Comparison of ENCODE assay signal across 17 mouse cellular contexts in genomic region chr11:116060596-116060995, GRCm38 (mm10). TPM values are rescaled to one million over a fixed set of nuclear protein-coding genes. Genes with fewer than 3 reads are reported as not detected.
A peak's percentile ranks its signal among the peaks of the same experiment; 100 is the strongest.
DNase-seq lines count a peak whose midpoint lies in the region; ATAC-seq lines count a peak whose summit lies in the region.
"Had no signal": no experiment of that assay in that cellular context is flagged by ENCODE, and none has a peak within 500 bp of the region (broad histone marks: within the 10 kb centered on the region; RNA-seq: fewer than 3 reads in every experiment).

No protein-coding gene starts in this region.

- no peaks in the 10 kb centered on the region for H3K27me3 ChIP-seq in lung, embryonic 15.5 days
- H3K27me3 ChIP-seq in midbrain, embryonic 15.5 days (replicated peaks) = no peaks in the 10 kb centered on the region
- H3K27me3 ChIP-seq: limb, embryonic 13.5 days; neural tube, embryonic 13.5 days had no signal

- H3K4me3 ChIP-seq in lung, embryonic 15.5 days = no peak overlapping the region
- H3K4me3 ChIP-seq in midbrain, embryonic 15.5 days = no peak overlapping the region
- H3K4me3 ChIP-seq: erythroblast, embryonic 14.5 days; limb, embryonic 13.5 days; neural tube, embryonic 13.5 days had no signal

- no peak overlapping the region for H3K9ac ChIP-seq in lung, embryonic 15.5 days
- H3K9ac ChIP-seq in midbrain, embryonic 15.5 days = no peak overlapping the region
- H3K9ac ChIP-seq: limb, embryonic 13.5 days; neural tube, embryonic 13.5 days had no signal

- WGBS in lung, embryonic 15.5 days = 68% methylated on average over 9 of the region's 9 CpGs
- WGBS in midbrain, embryonic 15.5 days = 93% methylated on average over 9 of the region's 9 CpGs

- H3K4me1 ChIP-seq in lung, embryonic 15.5 days = no peaks in the 10 kb centered on the region
- no peaks in the 10 kb centered on the region for H3K4me1 ChIP-seq in midbrain, embryonic 15.5 days
- H3K4me1 ChIP-seq: limb, embryonic 13.5 days; neural tube, embryonic 13.5 days had no signal

- H3K27ac ChIP-seq in lung, embryonic 15.5 days = peak overlapping the region; percentile 55
- H3K27ac ChIP-seq in midbrain, embryonic 15.5 days = no peak overlapping the region
- H3K27ac ChIP-seq: limb, embryonic 13.5 days; neural tube, embryonic 13.5 days had no signal

- peaks cover 60% of the 10 kb centered on the region for H3K36me3 ChIP-seq in lung, embryonic 15.5 days
- H3K36me3 ChIP-seq in midbrain, embryonic 15.5 days (replicated peaks) = peaks cover 39% of the 10 kb centered on the region

- ATAC-seq in lung, embryonic 15.5 days (ENCODE audit: borderline replicate concordance, extremely low read depth, low FRiP score, low TSS enrichment) = 0 out of 2 replicates have a peak, but pooled peaks have one; percentile 24
- ATAC-seq in midbrain, embryonic 15.5 days (replicated peaks) = no peak

- no peaks in the 10 kb centered on the region for H3K9me3 ChIP-seq in lung, embryonic 15.5 days
- H3K9me3 ChIP-seq in midbrain, embryonic 15.5 days = no peaks in the 10 kb centered on the region
- H3K9me3 ChIP-seq: limb, embryonic 13.5 days; neural tube, embryonic 13.5 days had no signal

- peak; percentile 60 for DNase-seq in cerebellum, adult 11 months
- DNase-seq in cerebellum, postnatal 10 days = no peak
- peak; percentile 26 to 49 for DNase-seq in urinary bladder, adult 18-20 months (ENCODE audit: low spot score in 2 of 2)
- no peak for DNase-seq in urinary bladder, postnatal 4 days (ENCODE audit: low spot score in 2 of 2)
- peak; percentile 14 to 56 for DNase-seq in urinary bladder, postnatal 36 days (ENCODE audit: low spot score in 2 of 2)
- DNase-seq in adrenal gland, adult 2 months = no peak
- DNase-seq: adrenal gland, postnatal 25 days; heart, adult 18-20 months; heart, postnatal 4 days; kidney, adult 18-20 months; midbrain, embryonic 14.5 days; thymus, postnatal 36 days had no signal

- no peak overlapping the region for H3K4me2 ChIP-seq in lung, embryonic 15.5 days
- H3K4me2 ChIP-seq in midbrain, embryonic 15.5 days = no peak overlapping the region
- H3K4me2 ChIP-seq: limb, embryonic 13.5 days; neural tube, embryonic 13.5 days had no signal

RNA-seq across cellular contexts. Expression of gene Unc13d, which starts 17.2 kb away (rescaled TPM):
- 4.1 and 6.4 TPM in 2 replicates for polyA plus RNA-seq in lung, embryonic 15.5 days (2015; fragmentation: Nextera tagmentation; extraction: Ambion mirVana)
- 1 to 10 TPM in 1 of 2 experiments, under 1 TPM in 1; 0.83 to 1.0 TPM for total RNA-seq in adrenal gland, adult 2 months (2021)
- 2.3 and 3.4 TPM in 2 replicates for polyA plus RNA-seq in adrenal gland, adult 2 months (2012; rRNA removed)
- 0.70 and 1.5 TPM in 2 replicates for polyA plus RNA-seq in midbrain, embryonic 15.5 days (2015; fragmentation: Nextera tagmentation; extraction: Ambion mirVana)

RNA-seq across cellular contexts. Expression of gene Wbp2, which starts 26.2 kb away (rescaled TPM):
- polyA plus RNA-seq in lung, embryonic 15.5 days (2015; fragmentation: Nextera tagmentation; extraction: Ambion mirVana) = 58.0 and 67.9 TPM in 2 replicates
- 100 to 1,000 TPM; 165 to 185 TPM for total RNA-seq in adrenal gland, adult 2 months (2021)
- polyA plus RNA-seq in adrenal gland, adult 2 months (2012; rRNA removed) = 517 and 528 TPM in 2 replicates
- 165 and 173 TPM in 2 replicates for polyA plus RNA-seq in midbrain, embryonic 15.5 days (2015; fragmentation: Nextera tagmentation; extraction: Ambion mirVana)

RNA-seq across cellular contexts. Expression of gene Unk, which starts 30.5 kb away (rescaled TPM):
- 37.0 and 37.7 TPM in 2 replicates for polyA plus RNA-seq in lung, embryonic 15.5 days (2015; fragmentation: Nextera tagmentation; extraction: Ambion mirVana)
- total RNA-seq in adrenal gland, adult 2 months (2021) = 10 to 100 TPM; 20.2 to 21.2 TPM
- 46.0 and 58.5 TPM in 2 replicates for polyA plus RNA-seq in adrenal gland, adult 2 months (2012; rRNA removed)
- 39.7 and 40.7 TPM in 2 replicates for polyA plus RNA-seq in midbrain, embryonic 15.5 days (2015; fragmentation: Nextera tagmentation; extraction: Ambion mirVana)

RNA-seq across cellular contexts. Expression of gene H3f3b, which starts 32.8 kb away (rescaled TPM):
- polyA plus RNA-seq in lung, embryonic 15.5 days (2015; fragmentation: Nextera tagmentation; extraction: Ambion mirVana) = 1,879 and 1,955 TPM in 2 replicates
- total RNA-seq in adrenal gland, adult 2 months (2021) = 100 to 1,000 TPM; 270 to 363 TPM
- 76.2 and 92.7 TPM in 2 replicates for polyA plus RNA-seq in adrenal gland, adult 2 months (2012; rRNA removed)
- 2,073 and 2,119 TPM in 2 replicates for polyA plus RNA-seq in midbrain, embryonic 15.5 days (2015; fragmentation: Nextera tagmentation; extraction: Ambion mirVana)

RNA-seq across cellular contexts. Expression of gene Galk1, which starts 48.1 kb away (rescaled TPM):
- polyA plus RNA-seq in lung, embryonic 15.5 days (2015; fragmentation: Nextera tagmentation; extraction: Ambion mirVana) = 215 and 229 TPM in 2 replicates
- total RNA-seq in adrenal gland, adult 2 months (2021) = 10 to 100 TPM; 30.6 to 45.6 TPM
- 68.6 and 71.3 TPM in 2 replicates for polyA plus RNA-seq in adrenal gland, adult 2 months (2012; rRNA removed)
- 53.2 and 58.5 TPM in 2 replicates for polyA plus RNA-seq in midbrain, embryonic 15.5 days (2015; fragmentation: Nextera tagmentation; extraction: Ambion mirVana)

Comparison
In these comparisons a context has a peak if more than half of its experiments do, and no peak if none do; other contexts are left out.
1. DNase-seq: peak in cerebellum, adult 11 months (single experiment), urinary bladder, adult 18-20 months (2 of 2) and urinary bladder, postnatal 36 days (2 of 2); none in cerebellum, postnatal 10 days (0 of 2), urinary bladder, postnatal 4 days (0 of 2) and adrenal gland, adult 2 months (single experiment).